Mouse (Mus musculus): ENCODE data around the gene Rnf215. TPM values are rescaled to one million over a fixed set of nuclear protein-coding genes. Genes with fewer than 3 reads are reported as not detected.
"Not testable (repeated sequence)": the region's sequence is repeated elsewhere in the genome, so short reads cannot be mapped to it uniquely, and the experiment has no call there.

The Rnf215 gene
- polyA plus RNA-seq, 1 experiment from 2014 or later: 29.7 TPM

DNA sequence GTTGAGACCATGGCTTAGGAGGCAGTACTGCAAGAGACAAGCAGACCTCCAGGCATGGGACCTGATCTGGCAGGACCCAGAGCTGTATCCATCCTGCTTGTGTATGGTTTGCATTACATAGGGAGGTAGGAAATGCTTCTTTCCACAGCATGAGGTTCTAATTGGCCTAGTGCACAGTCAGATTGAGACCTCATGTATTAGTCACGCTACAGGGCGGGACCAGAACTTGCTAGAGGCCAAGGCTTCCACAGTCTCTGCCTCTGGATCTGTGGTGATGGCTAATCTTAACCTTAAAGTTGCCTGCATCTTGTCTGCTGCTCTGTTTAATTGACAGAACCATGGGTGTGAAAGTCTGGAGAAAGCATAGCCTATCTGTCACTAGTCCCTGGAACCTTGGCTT, 29.7 kb downstream of the Rnf215 start:
- WGBS: 100% methylated on average over 2 of the region's 2 CpGs
- Histone ChIP-seq H3K4me2 (ENCODE audit: low read depth) (no peak overlapping the region), H3K27me3 (ENCODE audit: control insufficient read depth, insufficient read depth, low read length) (no peaks in the 10 kb centered on the region), H3K4me3 (ENCODE audit: low read depth, low read length) (no peak overlapping the region), H3K9me3 (ENCODE audit: control insufficient read depth, low read length) (no peaks in the 10 kb centered on the region), H3K4me1 (ENCODE audit: control insufficient read depth, insufficient read depth, low read length) (peaks cover 12% of the 10 kb centered on the region), H3K27ac (ENCODE audit: low read depth, low read length) (no peak overlapping the region), H3K9ac (ENCODE audit: low read length) (no peak overlapping the region), H3K36me3 (ENCODE audit: control insufficient read depth, insufficient read depth, low read length) (peaks cover 30% of the 10 kb centered on the region)
- no peak for ATAC-seq (ENCODE audit: insufficient read depth, low FRiP score, low TSS enrichment)
- no peak for DNase-seq (ENCODE audit: low spot score)

DNA sequence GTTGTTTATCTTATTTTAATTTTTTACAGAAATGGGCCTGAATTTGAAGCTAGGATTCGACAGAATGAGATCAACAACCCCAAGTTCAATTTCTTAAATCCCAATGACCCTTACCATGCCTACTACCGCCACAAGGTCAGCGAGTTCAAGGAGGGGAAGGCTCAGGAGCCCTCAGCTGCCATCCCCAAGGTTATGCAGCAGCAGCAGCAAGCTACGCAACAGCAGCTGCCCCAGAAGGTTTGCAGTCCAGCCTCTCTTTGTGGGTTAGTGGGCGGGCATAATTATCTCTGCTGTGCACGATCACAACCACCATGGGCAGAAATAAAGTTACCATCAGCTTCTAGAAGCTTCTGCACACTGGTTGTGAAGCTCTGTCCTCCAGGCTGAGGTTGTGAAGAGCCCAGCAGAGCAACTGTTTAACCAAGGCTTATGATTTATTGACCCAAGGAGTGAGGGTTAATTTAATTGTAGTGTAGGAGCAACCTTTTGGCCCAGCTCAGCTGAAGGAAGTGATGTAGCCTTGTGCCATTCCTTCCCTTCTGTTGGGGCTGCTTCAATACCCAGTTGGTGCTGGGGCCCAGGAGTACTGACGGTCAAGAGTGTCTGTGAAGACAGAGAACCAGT, 31.6 kb downstream of the Rnf215 start:
- Histone ChIP-seq H3K4me1 (ENCODE audit: control insufficient read depth, insufficient read depth, low read length) (peaks cover 5% of the 10 kb centered on the region; the same call in 1 of the 2 replicates), H3K36me3 (ENCODE audit: control insufficient read depth, insufficient read depth, low read length) (peaks cover 40% of the 10 kb centered on the region), H3K9ac (ENCODE audit: low read length) (no peak overlapping the region), H3K4me2 (ENCODE audit: low read depth) (no peak overlapping the region), H3K27ac (ENCODE audit: low read depth, low read length) (no peak overlapping the region), H3K9me3 (ENCODE audit: control insufficient read depth, low read length) (no peaks in the 10 kb centered on the region), H3K27me3 (ENCODE audit: control insufficient read depth, insufficient read depth, low read length) (no peaks in the 10 kb centered on the region), H3K4me3 (ENCODE audit: low read depth, low read length) (no peak overlapping the region)
- ATAC-seq (ENCODE audit: insufficient read depth, low FRiP score, low TSS enrichment) (no peak), DNase-seq (ENCODE audit: low spot score) (no peak)
- 96% methylated on average over 7 of the region's 7 CpGs for WGBS

- no peak for DNase-seq (ENCODE audit: low spot score)
- ATAC-seq (ENCODE audit: insufficient read depth, low FRiP score, low TSS enrichment): no peak
- no peaks in the 10 kb centered on the region for H3K4me1 ChIP-seq (ENCODE audit: control insufficient read depth, insufficient read depth, low read length)
Measured at GRCm38 (mm10) chr11:4174586-4174985, 39.6 kb downstream of the Rnf215 start.

DNA sequence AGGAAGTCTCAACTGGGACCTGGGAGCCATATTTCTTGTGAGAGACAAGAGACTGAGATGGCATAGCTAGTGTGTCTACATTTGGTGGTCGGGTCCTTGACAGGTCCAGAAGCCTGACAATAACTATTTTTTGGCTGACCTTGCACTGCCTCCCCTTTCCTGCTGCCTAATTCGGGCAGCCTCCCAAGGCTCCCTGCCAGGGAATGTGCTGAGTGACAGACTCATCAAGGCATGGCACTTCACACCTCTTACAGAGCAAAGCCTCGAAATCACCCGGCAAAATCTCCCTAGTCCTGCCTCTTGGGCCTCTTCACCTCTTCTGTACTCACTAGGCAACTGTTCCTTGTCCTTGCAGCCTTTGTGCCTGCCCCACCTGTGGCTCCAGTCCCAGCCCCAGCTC, 42.7 kb downstream of the Rnf215 start:
- H3K27me3 ChIP-seq (ENCODE audit: control insufficient read depth, insufficient read depth, low read length): no peaks in the 10 kb centered on the region
- no peak for ATAC-seq (ENCODE audit: insufficient read depth, low FRiP score, low TSS enrichment)
- H3K36me3 ChIP-seq (ENCODE audit: control insufficient read depth, insufficient read depth, low read length): peaks cover 67% of the 10 kb centered on the region
- no peak overlapping the region for H3K27ac ChIP-seq (ENCODE audit: low read depth, low read length)
- H3K4me1 ChIP-seq (ENCODE audit: control insufficient read depth, insufficient read depth, low read length): no peaks in the 10 kb centered on the region
- H3K4me2 ChIP-seq (ENCODE audit: low read depth): no peak overlapping the region
- H3K4me3 ChIP-seq (ENCODE audit: low read depth, low read length): no peak overlapping the region
- 93% methylated on average over 4 of the region's 4 CpGs for WGBS
- DNase-seq (ENCODE audit: low spot score): no peak
- H3K9ac ChIP-seq (ENCODE audit: low read length): no peak overlapping the region
- H3K9me3 ChIP-seq (ENCODE audit: control insufficient read depth, low read length): no peaks in the 10 kb centered on the region

More at GRCm38 (mm10) chr11:4174586-4174985, 39.6 kb downstream of the Rnf215 start:
- H3K36me3 ChIP-seq (ENCODE audit: control insufficient read depth, insufficient read depth, low read length): peaks cover 72% of the 10 kb centered on the region
- H3K4me2 ChIP-seq (ENCODE audit: low read depth): no peak overlapping the region
- no peaks in the 10 kb centered on the region for H3K27me3 ChIP-seq (ENCODE audit: control insufficient read depth, insufficient read depth, low read length)
- 89% methylated on average over 5 of the region's 5 CpGs for WGBS
- H3K27ac ChIP-seq (ENCODE audit: low read depth, low read length): no peak overlapping the region
- H3K9me3 ChIP-seq (ENCODE audit: control insufficient read depth, low read length): no peaks in the 10 kb centered on the region
- no peak overlapping the region for H3K4me3 ChIP-seq (ENCODE audit: low read depth, low read length)
- H3K9ac ChIP-seq (ENCODE audit: low read length): no peak overlapping the region

DNA sequence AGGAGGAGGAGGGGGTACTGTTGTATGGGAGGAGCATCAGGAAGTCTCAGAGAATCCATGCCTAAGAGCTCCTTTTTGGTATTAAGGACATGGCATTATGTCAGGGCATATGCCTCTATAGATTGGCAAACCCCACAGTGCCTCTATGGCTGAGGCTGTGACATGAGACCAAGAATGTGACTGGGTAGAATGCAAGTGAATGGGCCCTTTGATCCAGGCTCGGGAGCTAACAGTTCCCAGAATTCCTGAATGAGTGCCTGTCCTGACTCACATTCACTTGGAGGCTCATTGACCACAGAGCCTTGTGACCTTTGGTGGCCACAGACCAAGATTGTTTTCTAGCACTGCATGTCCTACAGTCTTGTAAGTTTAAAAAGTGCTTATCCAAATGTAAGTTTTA, 47.1 kb downstream of the Rnf215 start:
- no peak for ATAC-seq (ENCODE audit: insufficient read depth, low FRiP score, low TSS enrichment)
- peaks cover 30% of the 10 kb centered on the region for H3K36me3 ChIP-seq (ENCODE audit: control insufficient read depth, insufficient read depth, low read length)
- H3K27ac ChIP-seq (ENCODE audit: low read depth, low read length): no peak overlapping the region
- H3K4me1 ChIP-seq (ENCODE audit: control insufficient read depth, insufficient read depth, low read length): no peaks in the 10 kb centered on the region
- H3K9ac ChIP-seq (ENCODE audit: low read length): no peak overlapping the region
- no peaks in the 10 kb centered on the region for H3K9me3 ChIP-seq (ENCODE audit: control insufficient read depth, low read length)
- H3K4me3 ChIP-seq (ENCODE audit: low read depth, low read length): no peak overlapping the region
- H3K4me2 ChIP-seq (ENCODE audit: low read depth): no peak overlapping the region
- DNase-seq (ENCODE audit: low spot score): no peak
- 10% methylated on average over 1 of the region's 1 CpGs for WGBS
- H3K27me3 ChIP-seq (ENCODE audit: control insufficient read depth, insufficient read depth, low read length): no peaks in the 10 kb centered on the region

- Histone ChIP-seq H3K27me3 (ENCODE audit: control insufficient read depth, insufficient read depth, low read length) (no peaks in the 10 kb centered on the region), H3K4me3 (ENCODE audit: low read depth, low read length) (no peak overlapping the region), H3K9ac (ENCODE audit: low read length) (no peak overlapping the region), H3K27ac (ENCODE audit: low read depth, low read length) (no peak overlapping the region), H3K4me2 (ENCODE audit: low read depth) (no peak overlapping the region), H3K9me3 (ENCODE audit: control insufficient read depth, low read length) (no peaks in the 10 kb centered on the region), H3K36me3 (ENCODE audit: control insufficient read depth, insufficient read depth, low read length) (peaks cover 17% of the 10 kb centered on the region), H3K4me1 (ENCODE audit: control insufficient read depth, insufficient read depth, low read length) (peaks cover 5% of the 10 kb centered on the region)
- ATAC-seq (ENCODE audit: insufficient read depth, low FRiP score, low TSS enrichment) (no peak), DNase-seq (ENCODE audit: low spot score) (no peak)
Measured at GRCm38 (mm10) chr11:4183511-4183910, 48.5 kb downstream of the Rnf215 start.

- no peak overlapping the region for H3K4me3 ChIP-seq (ENCODE audit: low read depth, low read length)
- no peak overlapping the region for H3K9ac ChIP-seq (ENCODE audit: low read length)
- no peak overlapping the region for H3K27ac ChIP-seq (ENCODE audit: low read depth, low read length)
- ATAC-seq (ENCODE audit: insufficient read depth, low FRiP score, low TSS enrichment) (no peak), DNase-seq (ENCODE audit: low spot score) (no peak)
- no peaks in the 10 kb centered on the region for H3K9me3 ChIP-seq (ENCODE audit: control insufficient read depth, low read length)
- 72% methylated on average over 4 of the region's 4 CpGs for WGBS
- H3K27me3 ChIP-seq (ENCODE audit: control insufficient read depth, insufficient read depth, low read length): no peaks in the 10 kb centered on the region
- no peak overlapping the region for H3K4me2 ChIP-seq (ENCODE audit: low read depth)
- peaks cover 5% of the 10 kb centered on the region for H3K4me1 ChIP-seq (ENCODE audit: control insufficient read depth, insufficient read depth, low read length)
- H3K36me3 ChIP-seq (ENCODE audit: control insufficient read depth, insufficient read depth, low read length): peaks cover 9% of the 10 kb centered on the region
Measured at GRCm38 (mm10) chr11:4184251-4184952, 49.4 kb downstream of the Rnf215 start.

DNA sequence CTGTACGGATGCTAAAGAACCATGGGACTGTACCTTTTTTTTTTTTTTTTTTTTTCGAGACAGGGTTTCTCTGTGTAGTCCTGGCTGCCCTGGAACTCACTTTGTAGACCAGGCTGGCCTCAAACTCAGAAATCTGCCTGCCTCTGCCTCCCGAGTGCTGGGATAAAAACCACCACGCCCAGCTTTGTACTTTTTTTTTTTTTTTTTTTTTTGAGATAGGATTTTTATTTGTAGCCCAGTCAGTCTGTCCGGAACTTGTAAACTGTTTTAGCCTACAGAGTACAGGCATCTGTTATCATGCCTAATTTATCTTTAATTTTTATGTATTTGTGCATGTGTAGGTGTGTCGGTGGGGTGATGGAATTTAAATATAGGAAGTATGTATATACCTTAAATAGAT, 50.5 kb downstream of the Rnf215 start:
- not testable (repeated sequence) for DNase-seq (ENCODE audit: low spot score); ATAC-seq (ENCODE audit: insufficient read depth, low FRiP score, low TSS enrichment); H3K27me3 ChIP-seq (ENCODE audit: control insufficient read depth, insufficient read depth, low read length); H3K9me3 ChIP-seq (ENCODE audit: control insufficient read depth, low read length); H3K36me3 ChIP-seq (ENCODE audit: control insufficient read depth, insufficient read depth, low read length); H3K4me2 ChIP-seq (ENCODE audit: low read depth); H3K9ac ChIP-seq (ENCODE audit: low read length); H3K4me1 ChIP-seq (ENCODE audit: control insufficient read depth, insufficient read depth, low read length); H3K27ac ChIP-seq (ENCODE audit: low read depth, low read length); H3K4me3 ChIP-seq (ENCODE audit: low read depth, low read length)
- 91% methylated on average over 5 of the region's 6 CpGs for WGBS
